Mouse (Mus musculus) erythroblast, embryonic 14.5 days (primary cell): ENCODE data around the gene Lyrm4.

Experiments
- GATA1 ChIP-seq: IDR thresholded peaks from 2 replicates; pipeline ENCODE4 v1.6.1; 2012; ENCODE audit warnings: low read length, inconsistent platforms, mixed read lengths
- TAL1 ChIP-seq: IDR thresholded peaks from 3 replicates; pipeline ENCODE4 v1.6.1; 2012; ENCODE audit warnings: low read length, inconsistent platforms, mixed read lengths

DNA sequence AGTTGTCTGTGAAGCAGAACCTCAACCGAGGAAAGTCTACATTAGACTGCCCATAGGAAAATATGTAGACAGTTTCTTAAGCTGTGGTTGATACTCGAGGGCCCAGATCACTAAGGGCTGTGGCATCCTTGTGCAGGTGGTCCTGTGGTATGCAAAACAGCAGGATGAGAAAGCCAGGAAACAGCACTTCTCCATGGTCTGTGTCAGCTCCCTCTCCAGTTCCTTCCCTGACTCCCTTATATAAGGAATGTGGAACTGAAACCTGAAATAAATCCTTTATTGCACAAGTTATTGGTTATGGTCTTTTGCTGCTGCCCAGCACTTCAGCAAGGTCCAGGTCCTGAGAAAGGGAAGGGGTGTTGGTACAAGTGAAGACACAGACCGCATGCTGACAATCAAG is 42.8 kb downstream of the Lyrm4 start:
- TF ChIP-seq GATA1 (no peak), TAL1 (no peak)
